Mouse (Mus musculus): Measurements from ENCODE around the gene Ncstn. TPM values are rescaled to one million over a fixed set of nuclear protein-coding genes. Genes with fewer than 3 reads are reported as not detected.
A peak's percentile ranks its signal among the peaks of the same experiment; 100 is the strongest.

Gene Ncstn
- polyA plus RNA-seq, 1 experiment from 2014 or later = 95.9 TPM

- Histone ChIP-seq H3K27ac (no peak overlapping the region), H3K9me3 (replicated peaks) (no peaks in the 10 kb centered on the region), H3K4me3 (no peak overlapping the region), H3K36me3 (peaks cover 100% of the 10 kb centered on the region), H3K4me1 (no peaks in the 10 kb centered on the region), H3K27me3 (ENCODE audit: low read depth, poor library complexity, severe bottlenecking) (no peaks in the 10 kb centered on the region)
- no peak for DNase-seq (ENCODE audit: low spot score)
- 83% methylated on average over 10 of the region's 10 CpGs for WGBS
Measured at GRCm38 (mm10) chr1:172107777-172108477, 25.3 kb upstream of the Ncstn start.

- no peak overlapping the region for H3K27ac ChIP-seq
- H3K9me3 ChIP-seq (replicated peaks) = no peaks in the 10 kb centered on the region
- no peak overlapping the region for H3K4me3 ChIP-seq
- H3K36me3 ChIP-seq = peaks cover 99% of the 10 kb centered on the region
- no peaks in the 10 kb centered on the region for H3K4me1 ChIP-seq
- DNase-seq (ENCODE audit: low spot score) = no peak
- H3K27me3 ChIP-seq (ENCODE audit: low read depth, poor library complexity, severe bottlenecking) = no peaks in the 10 kb centered on the region
- WGBS = 78% methylated on average over 11 of the region's 11 CpGs
Measured at GRCm38 (mm10) chr1:172105101-172105500, 22.5 kb upstream of the Ncstn start.

- no peaks in the 10 kb centered on the region for H3K4me1 ChIP-seq
- no peaks in the 10 kb centered on the region for H3K9me3 ChIP-seq (replicated peaks)
- H3K4me3 ChIP-seq = no peak overlapping the region
- no peak overlapping the region for H3K27ac ChIP-seq
- 94% methylated on average over 4 of the region's 4 CpGs for WGBS
- no peaks in the 10 kb centered on the region for H3K27me3 ChIP-seq (ENCODE audit: low read depth, poor library complexity, severe bottlenecking)
- DNase-seq (ENCODE audit: low spot score) = no peak
- H3K36me3 ChIP-seq = peaks cover 96% of the 10 kb centered on the region
Measured at GRCm38 (mm10) chr1:172103619-172104018, 21.0 kb upstream of the Ncstn start.

- DNase-seq (ENCODE audit: low spot score) = no peak
- H3K4me3 ChIP-seq = no peak overlapping the region
- no peaks in the 10 kb centered on the region for H3K4me1 ChIP-seq
- peaks cover 94% of the 10 kb centered on the region for H3K36me3 ChIP-seq
- 94% methylated on average over 6 of the region's 6 CpGs for WGBS
- no peaks in the 10 kb centered on the region for H3K9me3 ChIP-seq (replicated peaks)
- no peak overlapping the region for H3K27ac ChIP-seq
- no peaks in the 10 kb centered on the region for H3K27me3 ChIP-seq (ENCODE audit: low read depth, poor library complexity, severe bottlenecking)
Measured at GRCm38 (mm10) chr1:172099325-172100033, 16.9 kb upstream of the Ncstn start.

GRCm38 (mm10) chr1:172095202-172095601 lies 12.6 kb upstream of the Ncstn start:
- DNase-seq (ENCODE audit: low spot score) = no peak
- no peaks in the 10 kb centered on the region for H3K9me3 ChIP-seq (replicated peaks)
- H3K27ac ChIP-seq = no peak overlapping the region
- H3K27me3 ChIP-seq (ENCODE audit: low read depth, poor library complexity, severe bottlenecking) = no peaks in the 10 kb centered on the region
- no peak overlapping the region for H3K4me3 ChIP-seq
- no peaks in the 10 kb centered on the region for H3K4me1 ChIP-seq
- H3K36me3 ChIP-seq = peaks cover 94% of the 10 kb centered on the region
- WGBS = 88% methylated on average over 6 of the region's 6 CpGs

- Histone ChIP-seq H3K4me1 (no peaks in the 10 kb centered on the region), H3K36me3 (peaks cover 94% of the 10 kb centered on the region), H3K27ac (no peak overlapping the region), H3K27me3 (ENCODE audit: low read depth, poor library complexity, severe bottlenecking) (no peaks in the 10 kb centered on the region), H3K9me3 (replicated peaks) (no peaks in the 10 kb centered on the region), H3K4me3 (no peak overlapping the region)
- no peak for DNase-seq (ENCODE audit: low spot score)
Measured at GRCm38 (mm10) chr1:172094295-172094694, 11.7 kb upstream of the Ncstn start.

GRCm38 (mm10) chr1:172093522-172093921 lies 10.9 kb upstream of the Ncstn start:
- Histone ChIP-seq H3K9me3 (replicated peaks) (no peaks in the 10 kb centered on the region), H3K4me3 (no peak overlapping the region), H3K36me3 (peaks cover 97% of the 10 kb centered on the region), H3K27me3 (ENCODE audit: low read depth, poor library complexity, severe bottlenecking) (no peaks in the 10 kb centered on the region), H3K4me1 (no peaks in the 10 kb centered on the region), H3K27ac (no peak overlapping the region)
- 90% methylated on average over 3 of the region's 3 CpGs for WGBS
- no peak for DNase-seq (ENCODE audit: low spot score)

- peaks cover 34% of the 10 kb centered on the region for H3K36me3 ChIP-seq
- no peaks in the 10 kb centered on the region for H3K9me3 ChIP-seq (replicated peaks)
- H3K4me1 ChIP-seq = peaks cover 16% of the 10 kb centered on the region
- no peaks in the 10 kb centered on the region for H3K27me3 ChIP-seq (ENCODE audit: low read depth, poor library complexity, severe bottlenecking)
- DNase-seq (ENCODE audit: low spot score) = no peak
- peak overlapping the region; percentile 88 for H3K4me3 ChIP-seq
- H3K27ac ChIP-seq = peak overlapping the region; percentile 89
- WGBS = 3% methylated on average over 24 of the region's 24 CpGs
Measured at GRCm38 (mm10) chr1:172082899-172083445, 377 bp upstream of the Ncstn start.

- WGBS = 83% methylated on average over 5 of the region's 5 CpGs
- DNase-seq (ENCODE audit: low spot score) = no peak
- Histone ChIP-seq H3K4me1 (peaks cover 6% of the 10 kb centered on the region), H3K4me3 (no peak overlapping the region), H3K36me3 (peaks cover 76% of the 10 kb centered on the region), H3K27ac (no peak overlapping the region), H3K27me3 (ENCODE audit: low read depth, poor library complexity, severe bottlenecking) (no peaks in the 10 kb centered on the region), H3K9me3 (replicated peaks) (no peaks in the 10 kb centered on the region)
Measured at GRCm38 (mm10) chr1:172077981-172078380, 4.6 kb downstream of the Ncstn start.

GRCm38 (mm10) chr1:172072604-172073003 lies 10.0 kb downstream of the Ncstn start:
- no peaks in the 10 kb centered on the region for H3K27me3 ChIP-seq (ENCODE audit: low read depth, poor library complexity, severe bottlenecking)
- WGBS = 96% methylated on average over 7 of the region's 7 CpGs
- H3K4me1 ChIP-seq = no peaks in the 10 kb centered on the region
- peaks cover 100% of the 10 kb centered on the region for H3K36me3 ChIP-seq
- H3K4me3 ChIP-seq = no peak overlapping the region
- no peak overlapping the region for H3K27ac ChIP-seq
- no peak for DNase-seq (ENCODE audit: low spot score)
- no peaks in the 10 kb centered on the region for H3K9me3 ChIP-seq (replicated peaks)

- Histone ChIP-seq H3K9me3 (replicated peaks) (no peaks in the 10 kb centered on the region), H3K27me3 (ENCODE audit: low read depth, poor library complexity, severe bottlenecking) (no peaks in the 10 kb centered on the region), H3K4me1 (no peaks in the 10 kb centered on the region), H3K36me3 (peaks cover 100% of the 10 kb centered on the region), H3K4me3 (no peak overlapping the region), H3K27ac (no peak overlapping the region)
- 78% methylated on average over 4 of the region's 4 CpGs for WGBS
- DNase-seq (ENCODE audit: low spot score) = no peak
Measured at GRCm38 (mm10) chr1:172071556-172071955, 11.0 kb downstream of the Ncstn start.

- no peaks in the 10 kb centered on the region for H3K27me3 ChIP-seq (ENCODE audit: low read depth, poor library complexity, severe bottlenecking)
- DNase-seq (ENCODE audit: low spot score) = no peak
- no peaks in the 10 kb centered on the region for H3K4me1 ChIP-seq
- H3K4me3 ChIP-seq = no peak overlapping the region
- no peaks in the 10 kb centered on the region for H3K9me3 ChIP-seq (replicated peaks)
- 68% methylated on average over 6 of the region's 6 CpGs for WGBS
- H3K36me3 ChIP-seq = peaks cover 100% of the 10 kb centered on the region
- no peak overlapping the region for H3K27ac ChIP-seq
Measured at GRCm38 (mm10) chr1:172070227-172070626, 12.4 kb downstream of the Ncstn start.

GRCm38 (mm10) chr1:172064613-172065141 lies 17.9 kb downstream of the Ncstn start:
- Histone ChIP-seq H3K9me3 (replicated peaks) (no peaks in the 10 kb centered on the region), H3K4me1 (peaks cover 18% of the 10 kb centered on the region), H3K27ac (no peak overlapping the region; the same call in 1 of the 2 replicates), H3K4me3 (no peak overlapping the region), H3K36me3 (peaks cover 58% of the 10 kb centered on the region), H3K27me3 (ENCODE audit: low read depth, poor library complexity, severe bottlenecking) (no peaks in the 10 kb centered on the region)
- WGBS = 79% methylated on average over 13 of the region's 13 CpGs
- no peak for DNase-seq (ENCODE audit: low spot score)
